Mouse (Mus musculus) midbrain, embryonic 11.5 days (tissue): ENCODE measurements at regions not wholly inside any gene's neighbourhood (a gene's known extent, or its start where the extent isn't known, plus 50 kb on each side); places are given as distances from the start of the nearest gene placed in this dataset.

ENCODE experiments used
- ATAC-seq: fragments of 200-750 bp; cut with Nextera tagmentation; 2 replicates; pipeline ENCODE4 v1.8.0; 2017; ENCODE audit warnings: moderate TSS enrichment, moderate library complexity; ENCODE audit not compliant: low FRiP score
- DNase-seq: peaks from one replicate; pipeline ENCODE4 v3.0.0; 2015; ENCODE audit warnings: low spot score; ENCODE audit errors: missing footprints
- H3K27ac ChIP-seq: fragments of 300-500 bp; sonication (generic); 2 replicates; pipeline ENCODE4 v1.5.1; 2014; ENCODE audit warnings: low read depth, low read length
- H3K27me3 ChIP-seq: fragments of 300-500 bp; sonication (generic); 2 replicates; pipeline ENCODE4 v1.6.1; 2014; ENCODE audit warnings: mild to moderate bottlenecking, low read length, moderate library complexity, mixed read lengths; ENCODE audit not compliant: control insufficient read depth, insufficient read depth
- H3K36me3 ChIP-seq: fragments of 300-500 bp; sonication (generic); 2 replicates; pipeline ENCODE4 v1.6.1; 2014; ENCODE audit warnings: mild to moderate bottlenecking, low read length, moderate library complexity, mixed read lengths; ENCODE audit not compliant: control insufficient read depth, insufficient read depth
- H3K4me1 ChIP-seq: fragments of 300-500 bp; sonication (generic); 2 replicates; pipeline ENCODE4 v1.6.1; 2014; ENCODE audit warnings: low read length; ENCODE audit not compliant: control insufficient read depth, insufficient read depth
- H3K4me2 ChIP-seq: fragments of 300-500 bp; sonication (generic); 2 replicates; pipeline ENCODE4 v1.6.1; 2014; ENCODE audit warnings: mild to moderate bottlenecking, moderate library complexity
- H3K4me3 ChIP-seq: fragments of 300-500 bp; sonication (generic); 2 replicates; pipeline ENCODE4 v1.5.1; 2014; ENCODE audit warnings: low read depth, low read length
- H3K9ac ChIP-seq: fragments of 300-500 bp; sonication (generic); 2 replicates; pipeline ENCODE4 v1.6.1; 2014; ENCODE audit warnings: low read length
- H3K9me3 ChIP-seq: fragments of 300-500 bp; sonication (generic); 2 replicates; pipeline ENCODE4 v1.6.1; 2016; ENCODE audit warnings: low read length; ENCODE audit not compliant: control insufficient read depth
- WGBS: fragments of 180-500 bp; shearing (Covaris S2); extraction: QIAGEN DNeasy Blood & Tissue Kit; methylation state at CpG from one replicate; pipeline ENCODE4 v1.1.7; 2014; 5-methylcytosine and 5-hydroxymethylcytosine counted together

DNA sequence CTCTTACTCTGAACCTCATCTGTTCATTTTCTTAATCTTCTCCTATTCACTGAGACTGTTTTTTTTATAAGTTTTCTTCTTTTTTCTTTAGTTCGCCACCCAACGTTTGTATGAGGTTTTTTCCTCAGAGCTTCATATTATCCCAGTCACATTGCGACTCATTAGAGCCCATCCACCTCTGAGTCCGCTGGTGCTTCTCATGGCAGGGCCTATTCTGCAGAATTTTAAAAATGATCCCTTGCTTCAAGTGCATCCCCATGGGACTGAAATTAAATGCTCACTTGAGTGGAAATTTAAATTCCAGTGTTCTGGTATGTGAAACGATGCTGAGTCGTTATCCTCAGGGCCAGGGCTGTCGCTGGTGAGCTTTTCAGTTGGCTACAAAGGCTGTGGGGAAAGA, 410.9 kb downstream of the Igsf11 start:
- H3K4me2 ChIP-seq = no peak overlapping the region
- H3K4me1 ChIP-seq = peaks cover 10% of the 10 kb centered on the region
- no peaks in the 10 kb centered on the region for H3K27me3 ChIP-seq
- ATAC-seq = peak; percentile 59
- no peak overlapping the region for H3K9ac ChIP-seq
- no peak for DNase-seq
- no peak overlapping the region for H3K4me3 ChIP-seq
- no peaks in the 10 kb centered on the region for H3K9me3 ChIP-seq
- H3K36me3 ChIP-seq = no peaks in the 10 kb centered on the region
- 39% methylated on average over 7 of the region's 7 CpGs for WGBS
- peak overlapping the region; percentile 41 for H3K27ac ChIP-seq

GRCm38 (mm10) chr16:39307951-39308350, 415.5 kb downstream of the Igsf11 start:
- H3K27me3 ChIP-seq = no peaks in the 10 kb centered on the region
- H3K9ac ChIP-seq = no peak overlapping the region
- H3K9me3 ChIP-seq = no peaks in the 10 kb centered on the region
- DNase-seq = no peak
- H3K4me2 ChIP-seq = no peak overlapping the region
- no peak for ATAC-seq
- no peak overlapping the region for H3K4me3 ChIP-seq
- H3K27ac ChIP-seq = no peak overlapping the region
- H3K36me3 ChIP-seq = no peaks in the 10 kb centered on the region
- 75% methylated on average over 5 of the region's 5 CpGs for WGBS
- peaks cover 4% of the 10 kb centered on the region for H3K4me1 ChIP-seq

DNA sequence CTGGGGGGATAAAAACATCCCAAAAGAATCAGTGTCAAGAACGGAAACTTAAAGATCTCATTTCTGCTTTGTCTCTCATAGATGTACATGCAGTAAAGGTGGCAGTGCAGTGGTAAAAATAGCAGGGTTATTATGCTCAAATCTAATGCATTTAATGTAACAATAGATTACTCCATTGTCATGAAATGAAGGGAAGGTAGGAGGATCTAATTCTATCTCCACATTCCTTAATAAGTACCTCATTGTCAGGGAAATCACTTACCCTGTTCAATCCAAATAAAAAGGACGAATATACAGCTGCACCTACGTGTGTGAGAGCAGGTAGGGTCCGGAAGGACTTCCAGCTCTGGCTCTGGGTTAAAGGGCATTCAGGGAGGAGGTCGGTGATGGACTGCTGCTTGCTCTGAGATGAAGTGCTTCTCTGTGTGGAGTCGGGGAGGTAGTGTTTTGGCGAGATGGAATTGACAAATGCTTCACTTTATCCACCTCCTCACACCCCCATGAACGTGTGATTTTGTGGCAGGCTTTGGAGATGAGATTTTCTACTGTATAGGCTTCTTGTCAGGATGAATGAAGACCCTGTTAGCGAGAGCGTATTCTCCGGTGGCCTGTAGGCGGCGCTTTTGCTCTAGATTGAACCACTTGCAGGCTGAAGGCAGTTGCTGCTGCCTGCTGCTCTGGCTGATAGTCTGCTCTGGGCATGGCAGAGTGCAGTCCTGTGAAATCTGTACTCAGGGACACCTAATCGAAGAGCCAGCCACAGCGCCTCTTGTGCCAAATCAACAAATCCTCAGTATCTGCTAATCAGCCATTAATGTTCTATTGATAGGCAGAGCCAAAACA, 424.5 kb downstream of the Igsf11 start:
- Histone ChIP-seq H3K9me3 (no peaks in the 10 kb centered on the region), H3K27ac (no peak overlapping the region), H3K36me3 (no peaks in the 10 kb centered on the region), H3K27me3 (no peaks in the 10 kb centered on the region), H3K4me3 (no peak overlapping the region), H3K9ac (no peak overlapping the region), H3K4me1 (no peaks in the 10 kb centered on the region; the same call in 1 of the 2 replicates), H3K4me2 (no peak overlapping the region)
- ATAC-seq (peak; percentile 90), DNase-seq (peak; percentile 96)
- WGBS = 23% methylated on average over 15 of the region's 15 CpGs

GRCm38 (mm10) chr16:39325627-39326026, 433.2 kb downstream of the Igsf11 start:
- no peaks in the 10 kb centered on the region for H3K4me1 ChIP-seq
- no peak overlapping the region for H3K4me3 ChIP-seq
- 80% methylated on average over 2 of the region's 2 CpGs for WGBS
- DNase-seq = no peak
- no peaks in the 10 kb centered on the region for H3K36me3 ChIP-seq
- no peaks in the 10 kb centered on the region for H3K9me3 ChIP-seq
- no peak overlapping the region for H3K27ac ChIP-seq
- ATAC-seq = no peak
- H3K27me3 ChIP-seq = no peaks in the 10 kb centered on the region
- H3K9ac ChIP-seq = no peak overlapping the region
- no peak overlapping the region for H3K4me2 ChIP-seq

GRCm38 (mm10) chr16:39363657-39364056, 471.2 kb downstream of the Igsf11 start:
- DNase-seq (no peak), ATAC-seq (no peak)
- Histone ChIP-seq H3K4me3 (no peak overlapping the region), H3K4me1 (no peaks in the 10 kb centered on the region), H3K9me3 (no peaks in the 10 kb centered on the region), H3K4me2 (no peak overlapping the region), H3K27me3 (no peaks in the 10 kb centered on the region), H3K9ac (no peak overlapping the region), H3K27ac (no peak overlapping the region), H3K36me3 (no peaks in the 10 kb centered on the region)
- 69% methylated on average over 2 of the region's 2 CpGs for WGBS

DNA sequence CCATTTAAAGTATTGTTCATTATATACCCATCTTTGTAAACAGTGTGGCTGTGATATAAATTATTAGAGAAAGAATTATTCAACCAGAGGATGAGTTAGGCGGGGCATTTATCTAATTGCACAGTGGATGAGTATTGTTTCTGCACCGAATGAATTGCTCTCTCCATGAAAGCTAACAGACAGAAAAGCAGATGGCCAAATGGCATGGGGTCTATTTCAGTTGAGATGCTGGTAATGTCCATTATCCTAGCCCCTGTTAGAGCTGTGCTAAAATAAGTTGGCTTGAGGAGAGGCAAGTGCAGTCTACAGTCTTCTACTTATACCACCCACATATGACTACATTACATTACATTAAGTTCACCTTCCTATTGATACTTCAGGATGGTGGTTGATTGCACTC, 475.8 kb downstream of the Igsf11 start:
- H3K27me3 ChIP-seq = no peaks in the 10 kb centered on the region
- no peaks in the 10 kb centered on the region for H3K4me1 ChIP-seq
- no peak for DNase-seq
- no peaks in the 10 kb centered on the region for H3K36me3 ChIP-seq
- H3K9ac ChIP-seq = no peak overlapping the region
- no peak overlapping the region for H3K4me3 ChIP-seq
- no peak overlapping the region for H3K4me2 ChIP-seq
- no peak overlapping the region for H3K27ac ChIP-seq
- H3K9me3 ChIP-seq = no peaks in the 10 kb centered on the region
- ATAC-seq = no peak
- WGBS = 93% methylated on average over 2 of the region's 2 CpGs

DNA sequence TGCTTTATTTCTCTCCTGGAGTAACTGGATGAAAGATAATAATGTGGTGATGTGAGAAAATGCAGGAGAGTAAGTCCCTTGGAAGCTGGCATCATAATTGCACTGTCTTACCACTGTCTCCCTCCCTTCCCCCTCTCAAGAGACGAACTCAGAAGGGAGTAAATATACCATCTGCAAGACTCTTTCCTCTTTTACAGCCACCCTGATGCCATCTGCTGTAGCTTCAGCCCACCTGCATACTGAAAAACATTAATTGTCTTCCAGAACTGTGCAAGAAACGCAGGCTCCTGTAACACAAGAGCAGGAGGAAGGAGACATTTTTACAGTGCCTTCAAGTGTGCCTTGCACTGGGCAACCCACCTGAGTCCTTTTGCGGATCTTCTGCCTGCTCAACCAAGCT, 482.1 kb downstream of the Igsf11 start:
- Histone ChIP-seq H3K4me1 (no peaks in the 10 kb centered on the region), H3K4me2 (no peak overlapping the region), H3K36me3 (no peaks in the 10 kb centered on the region), H3K9me3 (no peaks in the 10 kb centered on the region), H3K4me3 (no peak overlapping the region), H3K27ac (no peak overlapping the region), H3K27me3 (no peaks in the 10 kb centered on the region), H3K9ac (no peak overlapping the region)
- DNase-seq = no peak
- WGBS = 59% methylated on average over 3 of the region's 3 CpGs
- ATAC-seq = no peak

DNA sequence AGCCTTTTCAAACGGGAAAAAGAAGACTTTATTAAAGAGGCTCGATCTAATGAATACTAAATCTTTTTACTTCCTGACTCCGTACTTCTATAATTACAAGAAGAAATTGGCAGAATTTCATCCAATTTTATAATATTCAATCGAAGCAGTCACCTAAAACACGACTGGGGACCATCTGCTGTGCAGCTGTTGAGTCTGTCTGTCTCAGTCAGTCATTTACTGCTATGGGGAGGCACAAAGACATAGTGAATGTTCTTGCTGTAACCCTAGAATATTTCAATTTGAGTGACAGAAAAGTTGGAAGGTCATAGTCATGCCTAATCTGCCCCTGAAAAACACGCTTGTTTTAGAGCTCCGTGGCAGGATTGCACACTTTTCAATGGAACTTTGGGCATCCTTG, 487.5 kb downstream of the Igsf11 start:
- H3K27ac ChIP-seq = no peak overlapping the region
- ATAC-seq = no peak
- no peak overlapping the region for H3K4me3 ChIP-seq

GRCm38 (mm10) chr16:39389943-39390342, 497.5 kb downstream of the Igsf11 start:
- Histone ChIP-seq H3K36me3 (no peaks in the 10 kb centered on the region), H3K4me1 (no peaks in the 10 kb centered on the region), H3K4me2 (no peak overlapping the region), H3K4me3 (no peak overlapping the region), H3K27me3 (no peaks in the 10 kb centered on the region), H3K9ac (no peak overlapping the region), H3K9me3 (no peaks in the 10 kb centered on the region), H3K27ac (no peak overlapping the region)
- no peak for ATAC-seq
- DNase-seq = no peak
- 83% methylated on average over 5 of the region's 5 CpGs for WGBS

More for the DNA sequence above, 487.5 kb downstream of the Igsf11 start:
- Histone ChIP-seq H3K36me3 (no peaks in the 10 kb centered on the region), H3K9me3 (no peaks in the 10 kb centered on the region), H3K9ac (no peak overlapping the region), H3K27me3 (no peaks in the 10 kb centered on the region), H3K4me2 (no peak overlapping the region), H3K4me1 (no peaks in the 10 kb centered on the region)
- 84% methylated on average over 7 of the region's 7 CpGs for WGBS
- no peak for DNase-seq
